Mouse (Mus musculus) midbrain, postnatal 0 days (tissue): ENCODE measurements at regions not wholly inside any gene's neighbourhood (a gene's known extent, or its start where the extent isn't known, plus 50 kb on each side); places are given as distances from the start of the nearest gene placed in this dataset.

ENCODE experiments used
- ATAC-seq: fragments of 200-750 bp; cut with Nextera tagmentation; 2 replicates; pipeline ENCODE4 v1.8.0; 2017; ENCODE audit warnings: moderate number of reproducible peaks, mild to moderate bottlenecking, moderate TSS enrichment, moderate library complexity; ENCODE audit not compliant: low FRiP score
- DNase-seq: peaks from one replicate; pipeline ENCODE4 v3.0.0-alpha.2; 2015; ENCODE audit warnings: low spot score
- H3K27ac ChIP-seq: fragments of 300-500 bp; sonication (generic); 2 replicates; pipeline ENCODE4 v1.5.1; 2014; ENCODE audit warnings: low read depth, mild to moderate bottlenecking, low read length, mixed read lengths
- H3K27me3 ChIP-seq: fragments of 300-500 bp; sonication (generic); 2 replicates; pipeline ENCODE4 v1.6.1; 2014; ENCODE audit warnings: low read length, control low read depth, mixed read lengths; ENCODE audit not compliant: insufficient read depth
- H3K36me3 ChIP-seq: fragments of 300-500 bp; sonication (generic); 2 replicates; pipeline ENCODE4 v1.6.1; 2014; ENCODE audit warnings: low read length, control low read depth, mixed read lengths; ENCODE audit not compliant: insufficient read depth
- H3K4me1 ChIP-seq: fragments of 300-500 bp; sonication (generic); 2 replicates; pipeline ENCODE4 v1.6.1; 2014; ENCODE audit warnings: mild to moderate bottlenecking, control low read depth, antibody characterized with exemption, low read length, mixed read lengths; ENCODE audit not compliant: insufficient read depth
- H3K4me2 ChIP-seq: fragments of 300-500 bp; sonication (generic); 2 replicates; pipeline ENCODE4 v1.6.1; 2014; ENCODE audit warnings: low read depth, mild to moderate bottlenecking, low read length, mixed read lengths; ENCODE audit not compliant: poor library complexity, severe bottlenecking
- H3K4me3 ChIP-seq: fragments of 300-500 bp; sonication (generic); 2 replicates; pipeline ENCODE4 v1.5.1; 2014; ENCODE audit warnings: low read depth, mild to moderate bottlenecking, low read length, moderate library complexity
- H3K9ac ChIP-seq: fragments of 300-500 bp; sonication (generic); replicated peaks from 2 replicates; pipeline ENCODE4 v1.6.1; 2014; ENCODE audit warnings: mild to moderate bottlenecking, low read length, moderate library complexity, mixed read lengths; ENCODE audit not compliant: poor library complexity, severe bottlenecking
- H3K9me3 ChIP-seq: fragments of 300-500 bp; sonication (generic); 2 replicates; pipeline ENCODE4 v1.6.1; 2016; ENCODE audit warnings: low read length, control low read depth
- CTCF ChIP-seq: IDR thresholded peaks from 2 replicates; pipeline ENCODE4 v1.5.1; 2016; ENCODE audit warnings: antibody characterized with exemption, mild to moderate bottlenecking
- WGBS: fragments of 180-500 bp; shearing (Covaris S2); extraction: QIAGEN DNeasy Blood & Tissue Kit; methylation state at CpG from one replicate; pipeline ENCODE4 v1.1.7; 2014; 5-methylcytosine and 5-hydroxymethylcytosine counted together

GRCm38 (mm10) chr13:5615327-5615726 lies 246.0 kb upstream of the Klf6 start:
- Histone ChIP-seq H3K9me3 (no peaks in the 10 kb centered on the region), H3K36me3 (no peaks in the 10 kb centered on the region), H3K9ac (no peak overlapping the region), H3K27me3 (no peaks in the 10 kb centered on the region), H3K27ac (no peak overlapping the region), H3K4me3 (no peak overlapping the region), H3K4me2 (no peak overlapping the region), H3K4me1 (no peaks in the 10 kb centered on the region)
- ATAC-seq (no peak), DNase-seq (peak; percentile 6)
- 70% methylated on average over 3 of the region's 3 CpGs for WGBS
- no peak for TF ChIP-seq CTCF

DNA sequence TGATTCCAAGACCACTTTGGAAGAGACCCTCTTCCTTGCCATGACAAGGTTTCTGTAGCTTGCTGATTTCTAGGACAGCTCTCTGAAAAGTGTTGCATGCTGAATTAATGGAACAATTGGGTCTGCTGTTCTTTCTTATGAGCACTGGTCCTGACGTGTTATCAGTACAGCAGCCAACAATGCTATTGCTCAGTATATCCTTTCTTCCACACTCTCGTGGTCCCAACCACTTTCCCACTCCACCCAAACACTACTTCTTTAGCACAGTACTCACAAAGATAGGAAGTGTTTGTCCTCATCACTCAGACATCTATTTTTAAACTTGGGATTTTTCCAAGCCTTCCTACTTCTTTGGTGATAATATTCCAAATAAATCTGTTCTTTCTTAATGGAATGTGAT lies 233.2 kb upstream of the Klf6 start:
- Histone ChIP-seq H3K9me3 (no peaks in the 10 kb centered on the region), H3K27ac (no peak overlapping the region), H3K27me3 (no peaks in the 10 kb centered on the region), H3K4me3 (no peak overlapping the region), H3K4me2 (no peak overlapping the region), H3K4me1 (no peaks in the 10 kb centered on the region), H3K36me3 (no peaks in the 10 kb centered on the region), H3K9ac (no peak overlapping the region)
- DNase-seq (no peak), ATAC-seq (no peak)
- 46% methylated on average over 2 of the region's 2 CpGs for WGBS
- TF ChIP-seq CTCF = no peak

DNA sequence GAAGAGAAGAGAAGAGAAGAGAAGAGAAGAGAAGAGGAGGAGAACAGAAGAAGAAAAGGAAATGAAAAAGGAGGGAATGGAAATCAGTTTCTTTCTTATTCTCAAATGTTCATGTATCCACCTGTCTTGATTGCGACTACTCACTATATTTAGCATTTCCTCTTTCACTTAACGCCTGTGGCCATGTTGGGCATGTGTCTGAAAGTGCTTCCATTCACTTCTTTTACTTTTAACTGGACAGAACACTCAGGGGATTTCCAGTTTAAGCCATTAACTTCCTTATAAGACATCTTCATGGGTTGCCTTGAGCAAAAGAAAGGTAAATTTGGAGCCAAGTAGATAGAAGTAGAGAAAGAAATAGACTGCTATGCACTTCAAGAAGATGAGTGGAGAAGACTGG lies 226.3 kb upstream of the Klf6 start:
- Histone ChIP-seq H3K4me1 (no peaks in the 10 kb centered on the region), H3K36me3 (no peaks in the 10 kb centered on the region), H3K4me3 (no peak overlapping the region), H3K27ac (no peak overlapping the region), H3K9ac (no peak overlapping the region), H3K4me2 (no peak overlapping the region), H3K27me3 (no peaks in the 10 kb centered on the region), H3K9me3 (no peaks in the 10 kb centered on the region)
- DNase-seq (no peak), ATAC-seq (no peak)
- no peak for TF ChIP-seq CTCF
- 95% methylated on average over 2 of the region's 2 CpGs for WGBS

- Histone ChIP-seq H3K9ac (no peak overlapping the region), H3K4me1 (peaks cover 3% of the 10 kb centered on the region; the same call in 1 of the 2 replicates), H3K27me3 (no peaks in the 10 kb centered on the region), H3K4me2 (no peak overlapping the region), H3K9me3 (no peaks in the 10 kb centered on the region), H3K36me3 (no peaks in the 10 kb centered on the region), H3K4me3 (no peak overlapping the region), H3K27ac (peak overlapping the region; percentile 18; the same call in 1 of the 2 replicates)
- no peak for TF ChIP-seq CTCF
- peak; percentile 78 for ATAC-seq
- peak; percentile 27 for DNase-seq
- 49% methylated on average over 7 of the region's 7 CpGs for WGBS
Measured at GRCm38 (mm10) chr13:5641743-5642510, 219.4 kb upstream of the Klf6 start.

GRCm38 (mm10) chr13:5648276-5648675 lies 213.0 kb upstream of the Klf6 start:
- no peak for DNase-seq
- H3K9ac ChIP-seq = no peak overlapping the region
- H3K27ac ChIP-seq = no peak overlapping the region
- H3K4me2 ChIP-seq = no peak overlapping the region
- H3K36me3 ChIP-seq = no peaks in the 10 kb centered on the region
- H3K9me3 ChIP-seq = no peaks in the 10 kb centered on the region
- H3K4me3 ChIP-seq = no peak overlapping the region
- TF ChIP-seq CTCF = no peak
- no peaks in the 10 kb centered on the region for H3K4me1 ChIP-seq
- WGBS = 80% methylated on average over 4 of the region's 4 CpGs
- H3K27me3 ChIP-seq = no peaks in the 10 kb centered on the region
- no peak for ATAC-seq

DNA sequence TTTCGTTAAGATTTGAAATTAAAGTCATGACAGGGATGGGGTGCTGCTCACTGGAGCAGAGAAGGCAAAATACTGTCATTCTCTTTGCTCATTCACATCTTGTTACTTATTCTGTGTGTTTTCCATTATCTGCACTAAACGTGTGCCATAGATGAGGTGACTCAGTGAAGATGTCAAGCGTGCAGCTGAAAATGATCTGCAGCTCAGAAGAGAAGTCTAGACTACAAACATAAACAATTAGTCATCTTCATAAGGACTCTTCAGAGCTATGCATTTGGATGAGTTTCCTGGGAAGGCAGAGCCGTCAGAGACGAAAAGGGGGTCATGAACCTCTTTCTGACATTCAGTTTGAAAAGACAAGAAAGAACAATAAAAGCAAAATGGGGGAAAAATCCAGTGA lies 203.7 kb upstream of the Klf6 start:
- Histone ChIP-seq H3K27me3 (no peaks in the 10 kb centered on the region), H3K27ac (no peak overlapping the region), H3K9me3 (no peaks in the 10 kb centered on the region), H3K4me2 (no peak overlapping the region), H3K9ac (no peak overlapping the region), H3K4me3 (no peak overlapping the region), H3K4me1 (no peaks in the 10 kb centered on the region), H3K36me3 (no peaks in the 10 kb centered on the region)
- WGBS = 62% methylated on average over 5 of the region's 5 CpGs
- no peak for TF ChIP-seq CTCF
- ATAC-seq (no peak), DNase-seq (no peak)
